Mouse (Mus musculus) kidney, adult 2 months (tissue): ENCODE data around the gene Aars. TPM values are rescaled to one million over a fixed set of nuclear protein-coding genes. Genes with fewer than 3 reads are reported as not detected.

Source experiments
- DNase-seq: peaks from one replicate; pipeline ENCODE4 v3.0.0; 2021
- H3K27ac ChIP-seq: fragments of 200-500 bp; 2 replicates; pipeline ENCODE4 v1.5.1; 2012; ENCODE audit warnings: low read depth, low read length, control low read depth, inconsistent platforms; ENCODE audit not compliant: insufficient read depth
- H3K27me3 ChIP-seq: fragments of 200-500 bp; replicated peaks from 2 replicates; pipeline ENCODE4 v1.6.1; 2012; ENCODE audit warnings: mild to moderate bottlenecking, moderate library complexity, low read length, inconsistent platforms; ENCODE audit not compliant: control insufficient read depth, insufficient read depth
- H3K36me3 ChIP-seq: fragments of 200-500 bp; 2 replicates; pipeline ENCODE4 v1.6.1; 2012; ENCODE audit warnings: mild to moderate bottlenecking, moderate library complexity, low read length, inconsistent platforms; ENCODE audit not compliant: control insufficient read depth, insufficient read depth
- H3K4me1 ChIP-seq: fragments of 200-500 bp; 2 replicates; pipeline ENCODE4 v1.6.1; 2011; ENCODE audit warnings: low read length; ENCODE audit not compliant: control insufficient read depth, insufficient read depth
- H3K4me3 ChIP-seq: fragments of 200-500 bp; 2 replicates; pipeline ENCODE4 v1.5.1; 2011; ENCODE audit warnings: mild to moderate bottlenecking, low read depth, low read length, control low read depth; ENCODE audit not compliant: insufficient read depth
- CTCF ChIP-seq: fragments of 200-500 bp; conservative IDR thresholded peaks from 2 replicates; pipeline ENCODE4 v1.5.1; 2011; ENCODE audit warnings: low read depth, mild to moderate bottlenecking, control low read depth, low read length, moderate library complexity, mixed read lengths; ENCODE audit not compliant: insufficient read depth, insufficient read length
- POLR2A ChIP-seq: fragments of 200-500 bp; IDR thresholded peaks from one replicate; pipeline ENCODE4 v1.6.1; 2011; ENCODE audit warnings: low read depth, low read length, control low read depth
- WGBS: fragments of 180-500 bp; shearing (Covaris S2); methylation state at CpG from one replicate; pipeline ENCODE4 v1.1.7; 2018; 5-methylcytosine and 5-hydroxymethylcytosine counted together
- polyA plus RNA-seq: library from polyadenylated mRNA; depleted of rRNA; stranded (reverse); fragments of >200 nt; gene quantifications from 2 replicates; pipeline ENCODE4 v1.2.3, GENCODE M21; 2012

Aars gene
- polyA plus RNA-seq, 1 experiment = 35.9 TPM

GRCm38 (mm10) chr8:111056158-111056663 lies 23.3 kb downstream of the Aars start, which contains the start of gene Exosc6:
TSS of gene Exosc6 (plus strand) at chr8:111056339.
- Histone ChIP-seq H3K27me3 (no peaks in the 10 kb centered on the region), H3K4me3 (peak within 1 kb of the TSS; percentile 99), H3K36me3 (no peaks in the 10 kb centered on the region; the same call in 1 of the 2 replicates), H3K27ac (peak within 1 kb of the TSS; percentile 72), H3K4me1 (peaks cover 4% of the 10 kb centered on the region; the same call in 1 of the 2 replicates)
- TF ChIP-seq CTCF (peak; percentile 91), POLR2A (no peak)
- under 1% methylated on average over 68 of the region's 68 CpGs for WGBS
- DNase-seq = peak; percentile 95

GRCm38 (mm10) chr8:111056691-111057293 lies 23.8 kb downstream of the Aars start:
- H3K4me1 ChIP-seq = peaks cover 4% of the 10 kb centered on the region; the same call in 1 of the 2 replicates
- no peaks in the 10 kb centered on the region for H3K27me3 ChIP-seq
- no peak for TF ChIP-seq CTCF
- no peak for TF ChIP-seq POLR2A
- peak overlapping the region; percentile 72; the same call in 1 of the 2 replicates for H3K27ac ChIP-seq
- H3K4me3 ChIP-seq = peak overlapping the region; percentile 99
- H3K36me3 ChIP-seq = no peaks in the 10 kb centered on the region; the same call in 1 of the 2 replicates
- peak; percentile 62 for DNase-seq
- under 1% methylated on average over 58 of the region's 63 CpGs for WGBS

- Histone ChIP-seq H3K36me3 (no peaks in the 10 kb centered on the region; the same call in 1 of the 2 replicates), H3K4me1 (peaks cover 4% of the 10 kb centered on the region; the same call in 1 of the 2 replicates), H3K27ac (no peak overlapping the region), H3K27me3 (no peaks in the 10 kb centered on the region), H3K4me3 (no peak overlapping the region)
- WGBS = 63% methylated on average over 2 of the region's 2 CpGs
- DNase-seq = no peak
- TF ChIP-seq CTCF (no peak), POLR2A (no peak)
These were observed 26.1 kb downstream of the Aars start for GRCm38 (mm10) chr8:111058946-111059572.

GRCm38 (mm10) chr8:111061688-111062071 lies 28.7 kb downstream of the Aars start:
- no peaks in the 10 kb centered on the region for H3K27me3 ChIP-seq
- TF ChIP-seq POLR2A = no peak
- no peak for TF ChIP-seq CTCF
- DNase-seq = no peak
- H3K4me3 ChIP-seq = peak overlapping the region; percentile 52
- WGBS = 20% methylated on average over 14 of the region's 14 CpGs
- H3K4me1 ChIP-seq = peaks cover 4% of the 10 kb centered on the region; the same call in 1 of the 2 replicates
- H3K27ac ChIP-seq = no peak overlapping the region
- H3K36me3 ChIP-seq = no peaks in the 10 kb centered on the region

- TF ChIP-seq CTCF = no peak
- no peak for TF ChIP-seq POLR2A
- Histone ChIP-seq H3K36me3 (no peaks in the 10 kb centered on the region), H3K27me3 (no peaks in the 10 kb centered on the region), H3K4me3 (peak overlapping the region; percentile 52), H3K4me1 (peaks cover 1% of the 10 kb centered on the region; the same call in 1 of the 2 replicates), H3K27ac (no peak overlapping the region)
- WGBS = 27% methylated on average over 27 of the region's 27 CpGs
- peak; percentile 86 for DNase-seq
These were observed 29.3 kb downstream of the Aars start for GRCm38 (mm10) chr8:111062072-111062757.

GRCm38 (mm10) chr8:111062893-111063292 lies 29.9 kb downstream of the Aars start:
- no peak for TF ChIP-seq CTCF
- no peak for TF ChIP-seq POLR2A
- Histone ChIP-seq H3K4me1 (no peaks in the 10 kb centered on the region), H3K27me3 (no peaks in the 10 kb centered on the region), H3K27ac (no peak overlapping the region), H3K36me3 (no peaks in the 10 kb centered on the region), H3K4me3 (no peak overlapping the region)
- WGBS = 68% methylated on average over 2 of the region's 2 CpGs
- no peak for DNase-seq

- 82% methylated on average over 4 of the region's 4 CpGs for WGBS
- Histone ChIP-seq H3K4me3 (no peak overlapping the region), H3K27me3 (no peaks in the 10 kb centered on the region), H3K27ac (no peak overlapping the region), H3K4me1 (no peaks in the 10 kb centered on the region), H3K36me3 (no peaks in the 10 kb centered on the region)
- DNase-seq = no peak
- TF ChIP-seq POLR2A = no peak
These were observed 33.4 kb downstream of the Aars start for GRCm38 (mm10) chr8:111066308-111066707.
